Mouse (Mus musculus): Measurements from ENCODE around the gene Csrnp1.

DNA sequence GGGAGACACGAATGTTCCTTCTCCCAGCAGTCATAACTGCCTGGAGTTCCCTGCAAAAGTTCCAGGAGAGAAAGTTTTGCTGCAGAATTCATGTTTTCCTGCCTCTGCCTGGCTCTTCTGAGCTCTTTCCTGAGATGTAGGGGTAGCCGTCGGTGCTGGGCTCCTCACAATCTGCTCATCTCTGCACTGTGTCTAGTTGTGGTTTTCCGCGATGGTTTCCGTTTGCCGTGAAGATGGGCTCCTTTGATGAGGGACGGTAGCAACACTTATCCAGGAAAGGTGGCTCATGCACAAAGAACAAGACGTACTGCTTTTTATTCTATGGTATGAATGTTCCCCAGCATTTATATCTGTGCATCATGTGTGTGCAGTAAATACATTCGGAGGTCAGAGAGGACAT is 46.0 kb upstream of the Csrnp1 start:
- TF ChIP-seq EP300 (IDR thresholded peaks at IDR 0.05; ENCODE audit: low read depth) (no peak), CTCF (IDR thresholded peaks at IDR 0.05; ENCODE audit: low read depth) (no peak)

All from liver, embryonic 14.5 days (tissue).